Mouse (Mus musculus) limb, embryonic 14.5 days (tissue): ENCODE measurements around the gene Upf2. TPM values are rescaled to one million over a fixed set of nuclear protein-coding genes. Genes with fewer than 3 reads are reported as not detected.

Experiments used
- ATAC-seq: fragments of 200-750 bp; cut with Nextera tagmentation; 2 replicates; pipeline ENCODE4 v1.8.0; 2017; ENCODE audit warnings: low read depth, moderate number of reproducible peaks, moderate TSS enrichment; ENCODE audit not compliant: low FRiP score
- DNase-seq: peaks from one replicate; pipeline ENCODE4 v3.0.0-alpha.2; 2015; ENCODE audit warnings: low spot score
- H3K27ac ChIP-seq: fragments of 300-500 bp; sonication (generic); replicated peaks from 2 replicates; pipeline ENCODE4 v1.5.1; 2014; ENCODE audit warnings: low read depth, mild to moderate bottlenecking, low read length, moderate library complexity, mixed read lengths
- H3K27me3 ChIP-seq: fragments of 300-500 bp; sonication (generic); 2 replicates; pipeline ENCODE4 v1.6.1; 2014; ENCODE audit warnings: low read length, mixed read lengths; ENCODE audit not compliant: control insufficient read depth, insufficient read depth
- H3K36me3 ChIP-seq: fragments of 300-500 bp; sonication (generic); 2 replicates; pipeline ENCODE4 v1.6.1; 2014; ENCODE audit warnings: mild to moderate bottlenecking, low read length, moderate library complexity, mixed read lengths; ENCODE audit not compliant: control insufficient read depth, insufficient read depth
- H3K4me1 ChIP-seq: fragments of 300-500 bp; sonication (generic); 2 replicates; pipeline ENCODE4 v1.6.1; 2014; ENCODE audit warnings: antibody characterized with exemption, low read length, mixed read lengths; ENCODE audit not compliant: control insufficient read depth, insufficient read depth
- H3K4me2 ChIP-seq: fragments of 300-500 bp; sonication (generic); replicated peaks from 2 replicates; pipeline ENCODE4 v1.6.1; 2014; ENCODE audit warnings: low read depth, mild to moderate bottlenecking, low read length, moderate library complexity; ENCODE audit not compliant: severe bottlenecking
- H3K4me3 ChIP-seq: fragments of 300-500 bp; sonication (generic); replicated peaks from 2 replicates; pipeline ENCODE4 v1.5.1; 2014; ENCODE audit warnings: low read length
- H3K9ac ChIP-seq: fragments of 300-500 bp; sonication (generic); 2 replicates; pipeline ENCODE4 v1.6.1; 2014; ENCODE audit warnings: mild to moderate bottlenecking, low read depth, low read length, moderate library complexity; ENCODE audit not compliant: severe bottlenecking
- H3K9me3 ChIP-seq: fragments of 300-500 bp; sonication (generic); 2 replicates; pipeline ENCODE4 v1.6.1; 2016; ENCODE audit warnings: low read length; ENCODE audit not compliant: control insufficient read depth
- POLR2A ChIP-seq: fragments of 200-500 bp; IDR thresholded peaks from 2 replicates; pipeline ENCODE4 v1.8.0; 2012; ENCODE audit warnings: inconsistent platforms, mild to moderate bottlenecking, moderate library complexity, borderline replicate concordance; ENCODE audit not compliant: insufficient read depth, insufficient read length; ENCODE audit errors: extremely low read depth
- WGBS: fragments of 180-500 bp; shearing (Covaris S2); extraction: QIAGEN DNeasy Blood & Tissue Kit; methylation state at CpG from one replicate; pipeline ENCODE4 v1.1.7; 2014; 5-methylcytosine and 5-hydroxymethylcytosine counted together
- polyA plus RNA-seq, 2 experiments: library from polyadenylated mRNA; depleted of rRNA in 1 of 2; stranded (reverse) in 1 of 2; unstranded in 1 of 2; fragments of >200 nt; fragmentation: Nextera tagmentation in 1 of 2; extraction: Ambion mirVana in 1 of 2; gene quantifications; 2 replicates each; pipeline versions ENCODE4 v1.2.1 to v1.2.3; 2012 to 2014

Gene Upf2
- polyA plus RNA-seq, 2 experiments = 12.1 to 17.0 TPM

DNA sequence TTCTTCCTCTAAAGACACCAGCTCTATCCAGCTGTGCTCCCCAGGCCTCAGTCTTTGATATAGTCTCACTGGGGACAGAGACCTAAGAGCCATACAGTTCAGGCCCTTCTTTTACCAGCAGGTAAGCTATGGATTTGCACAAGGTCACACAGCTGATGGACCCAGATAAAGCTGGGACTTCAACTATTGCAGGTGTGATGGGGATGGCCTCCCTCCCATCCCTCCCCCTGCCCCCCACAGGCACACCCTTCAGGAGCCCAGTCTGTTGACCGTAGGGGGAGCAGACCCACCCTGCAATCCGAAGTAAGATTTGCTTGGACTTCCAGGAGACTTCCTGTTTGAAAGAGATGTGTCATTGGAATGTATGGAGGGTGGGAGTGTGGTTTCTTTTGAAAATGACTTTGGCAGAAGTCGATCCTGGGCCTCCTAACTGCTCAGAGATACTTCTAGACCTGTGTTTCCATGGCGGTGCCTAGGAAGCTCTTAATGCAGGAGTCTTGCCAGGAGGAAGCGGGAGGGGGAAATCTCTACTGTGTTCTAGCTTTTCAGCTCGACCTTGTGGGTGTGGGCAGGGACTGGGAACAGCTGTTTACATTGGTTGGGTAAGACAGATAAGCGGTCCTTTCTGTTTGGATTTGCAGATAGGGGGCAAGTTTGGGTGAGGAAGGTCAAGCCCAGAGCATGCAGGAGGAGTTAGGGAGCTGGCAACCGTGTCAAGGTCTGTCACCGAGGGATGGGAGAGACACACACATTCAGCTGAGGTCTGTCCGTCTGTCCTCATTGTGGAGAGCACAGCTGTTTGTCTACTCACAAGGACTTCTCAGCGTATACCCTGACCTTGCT is 120.5 kb downstream of the Upf2 start:
- no peak for DNase-seq
- Histone ChIP-seq H3K4me2 (no peak overlapping the region), H3K27ac (no peak overlapping the region), H3K27me3 (no peaks in the 10 kb centered on the region), H3K36me3 (no peaks in the 10 kb centered on the region), H3K9me3 (no peaks in the 10 kb centered on the region), H3K9ac (no peak overlapping the region), H3K4me1 (peaks cover 5% of the 10 kb centered on the region; the same call in 1 of the 2 replicates), H3K4me3 (no peak overlapping the region)
- WGBS = 57% methylated on average over 11 of the region's 11 CpGs
- ATAC-seq = no peak
- TF ChIP-seq POLR2A = no peak

GRCm38 (mm10) chr2:6072685-6073260 is 121.5 kb downstream of the Upf2 start:
- no peak for ATAC-seq
- no peak overlapping the region for H3K9ac ChIP-seq
- no peak overlapping the region for H3K27ac ChIP-seq
- TF ChIP-seq POLR2A = no peak
- no peak overlapping the region for H3K4me2 ChIP-seq
- no peak for DNase-seq
- WGBS = 62% methylated on average over 7 of the region's 7 CpGs
- H3K4me3 ChIP-seq = no peak overlapping the region
- H3K27me3 ChIP-seq = no peaks in the 10 kb centered on the region
- H3K9me3 ChIP-seq = no peaks in the 10 kb centered on the region
- no peaks in the 10 kb centered on the region for H3K36me3 ChIP-seq
- H3K4me1 ChIP-seq = peaks cover 5% of the 10 kb centered on the region; the same call in 1 of the 2 replicates

DNA sequence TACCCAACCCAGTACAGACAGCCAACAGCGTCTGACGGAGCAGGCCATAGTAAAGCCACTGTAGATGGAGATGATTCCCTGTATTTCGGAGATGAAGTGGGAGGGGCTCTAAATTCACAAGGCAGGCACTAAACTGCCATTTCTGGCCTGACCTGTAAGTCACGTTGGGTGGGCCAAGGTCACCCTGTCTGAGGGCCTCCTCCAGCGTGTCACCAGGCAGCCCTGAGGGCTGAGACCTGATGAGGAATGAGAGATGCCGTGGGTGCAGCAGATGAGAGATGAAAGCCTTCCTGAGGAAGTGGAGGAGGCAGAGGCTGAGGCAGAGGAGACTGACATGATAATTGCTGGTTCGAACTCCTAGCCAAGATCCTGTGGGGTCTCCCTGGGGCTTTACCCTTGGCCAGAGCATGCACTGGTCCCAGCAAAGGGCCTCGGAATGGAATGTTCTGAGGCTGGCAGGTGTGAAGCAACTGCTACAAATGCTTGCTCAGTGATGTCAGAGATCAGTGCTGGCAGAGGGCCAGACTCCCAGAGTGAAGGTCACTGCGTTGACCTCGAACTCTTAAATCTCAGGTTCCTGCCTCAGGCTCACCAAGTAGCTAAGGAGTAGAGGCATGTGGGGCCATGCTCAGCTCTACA is 123.7 kb downstream of the Upf2 start:
- no peaks in the 10 kb centered on the region for H3K9me3 ChIP-seq
- ATAC-seq (peak; percentile 55; the same call in 1 of the 2 replicates), DNase-seq (peak; percentile 50)
- TF ChIP-seq POLR2A = no peak
- H3K27ac ChIP-seq = no peak overlapping the region
- peaks cover 5% of the 10 kb centered on the region; the same call in 1 of the 2 replicates for H3K4me1 ChIP-seq
- H3K4me2 ChIP-seq = no peak overlapping the region
- no peak overlapping the region for H3K4me3 ChIP-seq
- H3K27me3 ChIP-seq = no peaks in the 10 kb centered on the region
- H3K36me3 ChIP-seq = no peaks in the 10 kb centered on the region
- H3K9ac ChIP-seq = no peak overlapping the region
- WGBS = 37% methylated on average over 10 of the region's 10 CpGs

DNA sequence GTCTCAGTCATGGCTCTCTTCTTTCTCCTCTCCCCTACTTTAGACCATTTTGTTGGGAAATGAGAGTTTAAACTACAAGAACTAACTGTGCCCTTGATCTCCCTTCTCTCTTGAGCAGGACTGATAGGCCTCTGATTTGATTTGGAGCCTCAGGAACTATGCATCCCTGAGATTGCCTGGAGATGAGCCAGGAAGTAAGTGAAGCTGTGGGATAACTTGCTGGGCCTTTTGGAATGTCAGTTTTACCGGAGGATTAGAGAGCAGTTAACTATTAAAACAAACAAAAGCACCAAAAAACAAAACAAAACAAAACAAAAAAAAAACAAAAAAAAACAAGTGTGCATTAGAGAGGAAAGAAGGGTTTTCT is 124.2 kb downstream of the Upf2 start:
- H3K4me1 ChIP-seq = peaks cover 5% of the 10 kb centered on the region; the same call in 1 of the 2 replicates
- 22% methylated on average over 1 of the region's 1 CpGs for WGBS
- H3K27me3 ChIP-seq = no peaks in the 10 kb centered on the region
- no peak overlapping the region for H3K4me3 ChIP-seq
- no peaks in the 10 kb centered on the region for H3K36me3 ChIP-seq
- TF ChIP-seq POLR2A = no peak
- no peak overlapping the region for H3K9ac ChIP-seq
- DNase-seq (no peak), ATAC-seq (no peak)
- no peak overlapping the region for H3K27ac ChIP-seq
- no peaks in the 10 kb centered on the region for H3K9me3 ChIP-seq
- H3K4me2 ChIP-seq = no peak overlapping the region

- Histone ChIP-seq H3K4me1 (peaks cover 2% of the 10 kb centered on the region; the same call in 1 of the 2 replicates), H3K9me3 (no peaks in the 10 kb centered on the region), H3K27me3 (no peaks in the 10 kb centered on the region), H3K4me2 (no peak overlapping the region), H3K9ac (no peak overlapping the region), H3K27ac (no peak overlapping the region), H3K36me3 (no peaks in the 10 kb centered on the region), H3K4me3 (no peak overlapping the region)
- no peak for ATAC-seq
- 86% methylated on average over 1 of the region's 1 CpGs for WGBS
- no peak for DNase-seq
- no peak for TF ChIP-seq POLR2A
These were observed 128.8 kb downstream of the Upf2 start for GRCm38 (mm10) chr2:6080037-6080436.
